8 mouse cellular contexts compared by ENCODE assay signal in genomic region chr15:78903243-78903642, GRCm38 (mm10). TPM values are rescaled to one million over a fixed set of nuclear protein-coding genes. Genes with fewer than 3 reads are reported as not detected.
DNase-seq lines count a peak whose midpoint lies in the region; ATAC-seq lines count a peak whose summit lies in the region.

No protein-coding gene starts in this region.

- DNase-seq in CD4-positive, CD25-positive, alpha-beta regulatory T cell, adult 2 months (ENCODE audit: low read depth, low spot score) = peak; percentile 89
- peak; percentile 82 to 90 for DNase-seq in cerebellum, adult 18-20 months
- peak; percentile 88 for DNase-seq in hindbrain, embryonic 14.5 days (ENCODE audit: low spot score)
- peak; percentile 82 to 83 for DNase-seq in left cerebral cortex, postnatal 25 days (ENCODE audit: low spot score in 2 of 2)
- peak; percentile 89 for DNase-seq in mesoderm, embryonic 11.5 days (ENCODE audit: low read depth, low spot score)
- peak; percentile 72 for DNase-seq in skeletal muscle tissue, adult 2 months (ENCODE audit: low read depth, low spot score)

- H3K36me3 ChIP-seq in forebrain, embryonic 16.5 days (ENCODE audit: control insufficient read depth, insufficient read depth) = no peaks in the 10 kb centered on the region
- no peaks in the 10 kb centered on the region for H3K36me3 ChIP-seq in hindbrain, embryonic 14.5 days (replicated peaks; ENCODE audit: control insufficient read depth, insufficient read depth)

- H3K4me3 ChIP-seq in forebrain, embryonic 16.5 days (replicated peaks; ENCODE audit: low read length) = no peak overlapping the region
- no peak overlapping the region for H3K4me3 ChIP-seq in hindbrain, embryonic 14.5 days (replicated peaks; ENCODE audit: low read length)

- no peaks in the 10 kb centered on the region for H3K9me3 ChIP-seq in forebrain, embryonic 16.5 days (ENCODE audit: control insufficient read depth, low read length)
- no peaks in the 10 kb centered on the region for H3K9me3 ChIP-seq in hindbrain, embryonic 14.5 days (ENCODE audit: control insufficient read depth, low read length)

- peaks cover 15% of the 10 kb centered on the region for H3K4me1 ChIP-seq in forebrain, embryonic 16.5 days (replicated peaks; ENCODE audit: control insufficient read depth, insufficient read depth, low read length)
- H3K4me1 ChIP-seq in hindbrain, embryonic 14.5 days (replicated peaks; ENCODE audit: control insufficient read depth, insufficient read depth, low read length) = peaks cover 7% of the 10 kb centered on the region

- intact Hi-C loops in left cerebral cortex, postnatal 25 days (cut with DNase I) = no loop called here

- no peak overlapping the region for H3K27ac ChIP-seq in forebrain, embryonic 16.5 days (ENCODE audit: low read length)
- no peak overlapping the region for H3K27ac ChIP-seq in hindbrain, embryonic 14.5 days

- H3K9ac ChIP-seq in forebrain, embryonic 16.5 days (replicated peaks; ENCODE audit: low read depth, low read length) = no peak overlapping the region; the same call in 1 of the 2 replicates
- H3K9ac ChIP-seq in hindbrain, embryonic 14.5 days = no peak overlapping the region

- no peaks in the 10 kb centered on the region for H3K27me3 ChIP-seq in forebrain, embryonic 16.5 days (replicated peaks; ENCODE audit: control insufficient read depth, insufficient read depth, low read length)
- H3K27me3 ChIP-seq in hindbrain, embryonic 14.5 days (ENCODE audit: control insufficient read depth, insufficient read depth, low read length) = peaks cover 17% of the 10 kb centered on the region

- ATAC-seq in CD4-positive, CD25-positive, alpha-beta regulatory T cell, adult 4 months = no peak
- ATAC-seq in forebrain, embryonic 16.5 days = peak; percentile 37
- ATAC-seq in hindbrain, embryonic 14.5 days (ENCODE audit: low FRiP score) = no peak

- 4% methylated on average over 2 of the region's 2 CpGs for WGBS in forebrain, embryonic 16.5 days
- WGBS in hindbrain, embryonic 14.5 days = 4% methylated on average over 2 of the region's 2 CpGs

- H3K4me2 ChIP-seq in forebrain, embryonic 16.5 days (ENCODE audit: low read length) = no peak overlapping the region
- H3K4me2 ChIP-seq in hindbrain, embryonic 14.5 days (replicated peaks) = no peak overlapping the region

RNA-seq across cellular contexts. Expression of gene Sh3bp1, which starts 3.7 kb away (rescaled TPM):
- polyA plus RNA-seq in CD4-positive, CD25-positive, alpha-beta regulatory T cell, adult 4 months (2017; shearing (Covaris generic)) = 10 to 100 TPM; 49.5 to 59.0 TPM
- polyA plus RNA-seq in forebrain, embryonic 16.5 days (2015; fragmentation: Nextera tagmentation; extraction: Ambion mirVana) = 4.9 and 6.0 TPM in 2 replicates
- polyA plus RNA-seq in hindbrain, embryonic 14.5 days (2014; fragmentation: Nextera tagmentation; extraction: Ambion mirVana) = 3.7 and 5.5 TPM in 2 replicates
- 10 to 100 TPM; 20.4 to 24.3 TPM for total RNA-seq in left cerebral cortex, postnatal 25 days (2021)

RNA-seq across cellular contexts. Expression of gene Gm49510, which starts 3.8 kb away (rescaled TPM):
- polyA plus RNA-seq in CD4-positive, CD25-positive, alpha-beta regulatory T cell, adult 4 months (2017; shearing (Covaris generic)) = not detected
- 0.19 and 0.30 TPM in 2 replicates for polyA plus RNA-seq in forebrain, embryonic 16.5 days (2015; fragmentation: Nextera tagmentation; extraction: Ambion mirVana)
- polyA plus RNA-seq in hindbrain, embryonic 14.5 days (2014; fragmentation: Nextera tagmentation; extraction: Ambion mirVana) = 0.16 TPM in 1 of 2 replicates, not detected in the other
- under 1 TPM; 0.48 to 0.73 TPM for total RNA-seq in left cerebral cortex, postnatal 25 days (2021)

RNA-seq across cellular contexts. Expression of gene Pdxp, which starts 10.5 kb away (rescaled TPM):
- 1 to 10 TPM; 2.3 to 2.7 TPM for polyA plus RNA-seq in CD4-positive, CD25-positive, alpha-beta regulatory T cell, adult 4 months (2017; shearing (Covaris generic))
- 96.4 and 102 TPM in 2 replicates for polyA plus RNA-seq in forebrain, embryonic 16.5 days (2015; fragmentation: Nextera tagmentation; extraction: Ambion mirVana)
- polyA plus RNA-seq in hindbrain, embryonic 14.5 days (2014; fragmentation: Nextera tagmentation; extraction: Ambion mirVana) = 105 and 121 TPM in 2 replicates
- 100 to 1,000 TPM; 165 to 180 TPM for total RNA-seq in left cerebral cortex, postnatal 25 days (2021)

RNA-seq across cellular contexts. Expression of gene Lgals1, which starts 23.3 kb away (rescaled TPM):
- 100 to 1,000 TPM; 366 to 481 TPM for polyA plus RNA-seq in CD4-positive, CD25-positive, alpha-beta regulatory T cell, adult 4 months (2017; shearing (Covaris generic))
- polyA plus RNA-seq in forebrain, embryonic 16.5 days (2015; fragmentation: Nextera tagmentation; extraction: Ambion mirVana) = 51.9 and 95.5 TPM in 2 replicates
- polyA plus RNA-seq in hindbrain, embryonic 14.5 days (2014; fragmentation: Nextera tagmentation; extraction: Ambion mirVana) = 117 and 157 TPM in 2 replicates
- total RNA-seq in left cerebral cortex, postnatal 25 days (2021) = 10 to 100 TPM; 19.6 to 21.3 TPM

RNA-seq across cellular contexts. Expression of gene Gga1, which starts 26.3 kb away (rescaled TPM):
- polyA plus RNA-seq in CD4-positive, CD25-positive, alpha-beta regulatory T cell, adult 4 months (2017; shearing (Covaris generic)) = 10 to 100 TPM; 14.3 to 17.1 TPM
- 61.3 and 67.4 TPM in 2 replicates for polyA plus RNA-seq in forebrain, embryonic 16.5 days (2015; fragmentation: Nextera tagmentation; extraction: Ambion mirVana)
- 40.1 and 43.0 TPM in 2 replicates for polyA plus RNA-seq in hindbrain, embryonic 14.5 days (2014; fragmentation: Nextera tagmentation; extraction: Ambion mirVana)
- 10 to 100 TPM; 58.0 to 61.2 TPM for total RNA-seq in left cerebral cortex, postnatal 25 days (2021)

Comparison
In these comparisons a context has a peak if more than half of its experiments do, and no peak if none do; other contexts are left out.
1. RNA of gene Pdxp, which starts 10.5 kb away (polyA plus RNA-seq): 105 to 121 TPM in hindbrain, embryonic 14.5 days and 96.4 to 102 TPM in forebrain, embryonic 16.5 days; 2.3 to 2.7 TPM in CD4-positive, CD25-positive, alpha-beta regulatory T cell, adult 4 months; every median in the first group is over 10 times any median in the second.
2. Peak in every context shown above with its lines, with median percentiles within 50 percentile points of each other: DNase-seq.